Mouse (Mus musculus) liver, embryonic 12.5 days (tissue): ENCODE results near the gene Suv39h1. TPM values are rescaled to one million over a fixed set of nuclear protein-coding genes. Genes with fewer than 3 reads are reported as not detected.
"Not testable (repeated sequence)": the region's sequence is repeated elsewhere in the genome, so short reads cannot be mapped to it uniquely, and the experiment has no call there.

Experiments used
- ATAC-seq: fragments of 200-750 bp; cut with Nextera tagmentation; 2 replicates; pipeline ENCODE4 v1.8.0; 2017; ENCODE audit warnings: moderate number of reproducible peaks, mild to moderate bottlenecking, moderate library complexity
- H3K27ac ChIP-seq: fragments of 300-500 bp; sonication (generic); 2 replicates; pipeline ENCODE4 v1.5.1; 2016; ENCODE audit warnings: mild to moderate bottlenecking
- H3K27me3 ChIP-seq: fragments of 300-500 bp; sonication (generic); replicated peaks from 2 replicates; pipeline ENCODE4 v1.6.1; 2016; ENCODE audit warnings: mild to moderate bottlenecking, moderate library complexity
- H3K36me3 ChIP-seq: fragments of 300-500 bp; sonication (generic); 2 replicates; pipeline ENCODE4 v1.6.1; 2016; ENCODE audit warnings: mild to moderate bottlenecking, moderate library complexity
- H3K4me1 ChIP-seq: fragments of 300-500 bp; sonication (generic); 2 replicates; pipeline ENCODE4 v1.6.1; 2016
- H3K4me2 ChIP-seq: fragments of 300-500 bp; sonication (generic); 2 replicates; pipeline ENCODE4 v1.6.1; 2016; ENCODE audit warnings: mild to moderate bottlenecking, moderate library complexity
- H3K4me3 ChIP-seq: fragments of 300-500 bp; sonication (generic); 2 replicates; pipeline ENCODE4 v1.5.1; 2016; ENCODE audit warnings: mild to moderate bottlenecking, moderate library complexity
- H3K9ac ChIP-seq: fragments of 300-500 bp; sonication (generic); 2 replicates; pipeline ENCODE4 v1.6.1; 2016; ENCODE audit warnings: mild to moderate bottlenecking, moderate library complexity
- H3K9me3 ChIP-seq: fragments of 300-500 bp; sonication (generic); replicated peaks from 2 replicates; pipeline ENCODE4 v1.6.1; 2016; ENCODE audit warnings: mild to moderate bottlenecking, moderate library complexity
- WGBS: fragments of 180-500 bp; shearing (Covaris S2); methylation state at CpG from one replicate; pipeline ENCODE4 v1.1.7; 2016; ENCODE audit not compliant: insufficient replicate concordance; 5-methylcytosine and 5-hydroxymethylcytosine counted together
- polyA plus RNA-seq: library from polyadenylated mRNA; unstranded; fragments of >200 nt; fragmentation: Nextera tagmentation; extraction: Ambion mirVana; gene quantifications from 2 replicates; pipeline ENCODE4 v1.2.1, GENCODE M21; 2016

Gene Suv39h1
- polyA plus RNA-seq, 1 experiment from 2014 or later = 57.5 TPM

- Histone ChIP-seq H3K27ac (no peak overlapping the region), H3K36me3 (no peaks in the 10 kb centered on the region), H3K4me2 (no peak overlapping the region), H3K4me3 (no peak overlapping the region), H3K9ac (no peak overlapping the region), H3K4me1 (no peaks in the 10 kb centered on the region), H3K9me3 (no peaks in the 10 kb centered on the region), H3K27me3 (no peaks in the 10 kb centered on the region)
- no peak for ATAC-seq
- 81% methylated on average over 2 of the region's 2 CpGs for WGBS
These were observed 54.3 kb downstream of the Suv39h1 start for GRCm38 (mm10) chrX:8020111-8020778.

- WGBS = 39% methylated on average over 2 of the region's 2 CpGs
- H3K9ac ChIP-seq = no peak within 1 kb of the TSS
- no peak for ATAC-seq
- H3K36me3 ChIP-seq = no peaks in the 10 kb centered on the region
- H3K4me3 ChIP-seq = no peak within 1 kb of the TSS
- no peaks in the 10 kb centered on the region for H3K27me3 ChIP-seq
- H3K4me2 ChIP-seq = no peak within 1 kb of the TSS
- H3K9me3 ChIP-seq = no peaks in the 10 kb centered on the region
- no peak within 1 kb of the TSS for H3K27ac ChIP-seq
- H3K4me1 ChIP-seq = 0 out of 2 replicates have a peak, but pooled peaks cover 2% of the 10 kb centered on the region
These were observed 56.3 kb downstream of the Suv39h1 start, which contains the start of gene Glod5 for GRCm38 (mm10) chrX:8018286-8018685. Gene Glod5, minus strand, starts transcription at chrX:8018492.

- no peaks in the 10 kb centered on the region for H3K9me3 ChIP-seq
- no peak overlapping the region for H3K4me3 ChIP-seq
- H3K9ac ChIP-seq = no peak overlapping the region
- ATAC-seq = no peak
- no peaks in the 10 kb centered on the region for H3K36me3 ChIP-seq
- 3% methylated on average over 5 of the region's 5 CpGs for WGBS
- H3K27ac ChIP-seq = no peak overlapping the region
- H3K4me2 ChIP-seq = no peak overlapping the region
- H3K27me3 ChIP-seq = no peaks in the 10 kb centered on the region
- 0 out of 2 replicates have a peak, but pooled peaks cover 4% of the 10 kb centered on the region for H3K4me1 ChIP-seq
These were observed 57.4 kb downstream of the Suv39h1 start for GRCm38 (mm10) chrX:8017142-8017541.

- not testable (repeated sequence) for H3K9me3 ChIP-seq, H3K36me3 ChIP-seq, H3K9ac ChIP-seq, H3K27ac ChIP-seq, H3K4me2 ChIP-seq, H3K4me1 ChIP-seq, ATAC-seq, H3K4me3 ChIP-seq, H3K27me3 ChIP-seq
- WGBS = 30% methylated on average over 7 of the region's 7 CpGs
These were observed 58.9 kb downstream of the Suv39h1 start for GRCm38 (mm10) chrX:8015675-8016074.

GRCm38 (mm10) chrX:8013569-8014314 is 60.8 kb downstream of the Suv39h1 start:
- Histone ChIP-seq H3K4me2 (no peak overlapping the region), H3K27me3 (no peaks in the 10 kb centered on the region), H3K4me1 (peaks cover 10% of the 10 kb centered on the region; the same call in 1 of the 2 replicates), H3K4me3 (no peak overlapping the region), H3K9me3 (no peaks in the 10 kb centered on the region), H3K27ac (no peak overlapping the region), H3K9ac (no peak overlapping the region), H3K36me3 (no peaks in the 10 kb centered on the region)
- WGBS = 61% methylated on average over 7 of the region's 8 CpGs
- no peak for ATAC-seq

GRCm38 (mm10) chrX:8013157-8013556 is 61.4 kb downstream of the Suv39h1 start:
- no peak overlapping the region for H3K4me3 ChIP-seq
- no peak overlapping the region for H3K27ac ChIP-seq
- no peak overlapping the region for H3K9ac ChIP-seq
- no peaks in the 10 kb centered on the region for H3K36me3 ChIP-seq
- no peaks in the 10 kb centered on the region for H3K9me3 ChIP-seq
- H3K27me3 ChIP-seq = no peaks in the 10 kb centered on the region
- WGBS = 10% methylated on average over 2 of the region's 2 CpGs
- peaks cover 13% of the 10 kb centered on the region; the same call in 1 of the 2 replicates for H3K4me1 ChIP-seq
- H3K4me2 ChIP-seq = no peak overlapping the region
- ATAC-seq = no peak

Other genes starting within 250 kb of the Suv39h1 start
- 57.3 and 60.1 TPM in 2 replicates for gene Otud5, start 233.4 kb downstream of the Suv39h1 start, polyA plus RNA-seq
- 5.0 and 5.2 TPM in 2 replicates for gene Pim2, start 196.5 kb downstream of the Suv39h1 start, polyA plus RNA-seq
- 19.7 and 23.1 TPM in 2 replicates for gene Slc35a2, start 190.7 kb downstream of the Suv39h1 start, polyA plus RNA-seq
- 65.0 and 65.2 TPM in 2 replicates for gene Pqbp1, start 175.5 kb downstream of the Suv39h1 start, polyA plus RNA-seq
- gene Timm17b, start 175.4 kb downstream of the Suv39h1 start, polyA plus RNA-seq = 98.3 and 98.9 TPM in 2 replicates
- not detected in 2 replicates for gene Gm10491, start 166.9 kb downstream of the Suv39h1 start, polyA plus RNA-seq
- not detected in 2 replicates for gene Gm10490, start 165.2 kb downstream of the Suv39h1 start, polyA plus RNA-seq
- gene Pcsk1n, start 154.9 kb downstream of the Suv39h1 start, polyA plus RNA-seq = 0.26 and 0.33 TPM in 2 replicates
- gene Eras, start 146.2 kb downstream of the Suv39h1 start, polyA plus RNA-seq = 0.17 TPM in 1 of 2 replicates, not detected in the other
- 15.4 and 15.8 TPM in 2 replicates for gene Hdac6, start 126.9 kb downstream of the Suv39h1 start, polyA plus RNA-seq
- 148 and 156 TPM in 2 replicates for gene Gata1, start 96.7 kb downstream of the Suv39h1 start, polyA plus RNA-seq
- 0.25 TPM in 1 of 2 replicates, not detected in the other for gene Glod5, start 56.3 kb downstream of the Suv39h1 start, polyA plus RNA-seq
- 3.2 and 3.5 TPM in 2 replicates for gene Was, start 15.7 kb upstream of the Suv39h1 start, polyA plus RNA-seq
- 9.4 and 9.9 TPM in 2 replicates for gene Wdr13, start 58.1 kb upstream of the Suv39h1 start, polyA plus RNA-seq
- gene Rbm3, start 71.1 kb upstream of the Suv39h1 start, polyA plus RNA-seq = 351 and 363 TPM in 2 replicates
- gene Tbc1d25, start 101.4 kb upstream of the Suv39h1 start, polyA plus RNA-seq = 6.7 and 7.0 TPM in 2 replicates
- gene Ebp, start 118.8 kb upstream of the Suv39h1 start, polyA plus RNA-seq = 58.3 and 59.8 TPM in 2 replicates
- 1.2 and 1.4 TPM in 2 replicates for gene Porcn, start 131.8 kb upstream of the Suv39h1 start, polyA plus RNA-seq
- gene Ftsj1, start 177.6 kb upstream of the Suv39h1 start, polyA plus RNA-seq = 42.2 and 42.6 TPM in 2 replicates
- gene Slc38a5, start 196.4 kb upstream of the Suv39h1 start, polyA plus RNA-seq = 75.0 and 77.7 TPM in 2 replicates